Mouse (Mus musculus): ENCODE measurements around the gene Klhl4. TPM values are rescaled to one million over a fixed set of nuclear protein-coding genes. Genes with fewer than 3 reads are reported as not detected.

Klhl4 gene
- 1 to 10 TPM; 3.0 to 4.1 (median 3.7) TPM for total RNA-seq (2022)

DNA sequence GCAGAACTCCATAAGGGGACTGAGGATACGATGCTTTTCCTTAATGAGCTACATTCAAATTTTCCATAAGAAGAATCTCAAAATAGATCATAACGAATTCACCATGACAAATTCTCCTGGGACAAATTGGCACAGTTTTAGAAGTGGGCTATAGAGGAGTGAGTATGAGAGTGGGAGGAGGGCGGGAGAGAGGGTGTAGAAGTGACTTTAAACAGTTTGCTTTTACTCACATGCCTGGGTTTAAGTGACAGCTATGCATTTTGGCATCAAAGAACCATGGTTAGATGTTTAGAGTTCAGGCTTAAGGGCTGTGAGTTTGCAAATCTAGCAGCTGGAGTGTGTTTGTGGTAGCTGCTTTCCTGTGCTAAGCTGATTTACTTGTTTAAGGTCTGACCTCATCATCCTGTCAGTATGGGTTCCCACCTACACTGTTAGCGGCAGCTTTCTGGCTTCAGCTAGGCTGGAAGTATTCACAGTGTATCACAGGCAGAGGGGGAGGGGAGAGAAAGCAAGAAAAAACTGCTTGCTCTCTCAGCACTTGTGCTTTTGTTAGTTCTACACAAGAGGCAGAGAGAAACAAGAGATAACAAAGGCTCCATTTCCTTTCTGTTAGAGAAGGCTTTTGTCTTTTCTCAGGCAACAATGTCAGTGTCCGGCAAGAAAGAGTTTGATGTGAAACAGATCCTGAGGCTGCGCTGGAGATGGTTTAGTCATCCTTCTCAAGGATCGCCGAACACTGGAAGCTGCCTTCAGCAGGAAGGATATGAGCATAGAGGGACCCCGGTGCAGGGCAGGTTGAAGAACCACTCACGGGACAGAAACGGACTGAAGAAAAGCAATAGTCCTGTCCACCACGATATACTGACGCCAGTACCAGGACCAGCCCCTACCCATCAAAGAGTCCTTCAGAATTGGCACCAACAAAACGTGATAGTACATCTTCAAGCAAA lies at the start of gene Klhl4:
TSS of gene Klhl4 (plus strand) at position 552 of the 950 bp plus-strand sequence.
- DNase-seq (ENCODE audit: low spot score): peak; percentile 38

DNA sequence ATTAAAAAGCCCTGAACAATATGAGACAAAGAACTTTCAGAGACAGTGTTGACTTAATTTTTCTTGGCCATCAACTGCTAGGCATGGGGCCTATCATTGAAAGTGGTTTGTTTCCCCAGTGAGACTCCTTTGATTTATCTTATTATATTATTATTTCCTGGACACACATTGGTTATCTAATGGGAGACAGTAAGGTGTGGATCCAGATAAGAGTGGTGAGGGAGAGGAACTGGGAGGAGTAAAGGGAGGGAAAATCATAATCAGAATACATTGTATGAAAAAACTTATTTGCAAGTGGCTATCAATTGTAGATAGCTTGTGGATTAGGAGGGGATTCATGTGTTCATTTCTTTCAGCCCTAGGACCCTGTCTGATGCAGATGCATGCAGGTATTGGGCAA lies 10.0 kb downstream of the Klhl4 start:
- no peak for DNase-seq (ENCODE audit: low spot score)

- no peak for DNase-seq (ENCODE audit: low spot score)
These were observed 12.6 kb downstream of the Klhl4 start for GRCm38 (mm10) chrX:114486691-114487090.

- DNase-seq (ENCODE audit: low spot score): peak; percentile 3
These were observed 84.0 kb downstream of the Klhl4 start for GRCm38 (mm10) chrX:114558141-114558540.

DNA sequence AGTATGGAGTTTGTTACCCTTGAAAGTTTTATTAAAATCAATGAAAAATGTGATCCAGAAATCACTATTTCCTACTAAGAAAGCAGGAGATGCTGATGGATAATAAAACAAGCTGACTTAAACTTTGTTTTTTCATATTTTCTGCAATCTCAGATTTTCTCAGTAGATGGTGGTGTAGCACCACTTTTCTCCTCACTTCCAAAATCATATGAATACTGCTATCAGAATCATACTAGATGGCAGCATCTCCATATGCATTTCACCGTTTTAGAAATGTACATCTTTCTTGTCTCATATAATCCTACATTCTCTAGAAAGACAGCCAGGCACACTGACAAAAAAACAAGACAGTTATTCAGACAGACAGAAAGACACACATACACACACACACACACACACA lies 108.2 kb downstream of the Klhl4 start:
- no peak for DNase-seq (ENCODE audit: low spot score)
